Mouse (Mus musculus): Measurements from ENCODE around the gene Emb. TPM values are rescaled to one million over a fixed set of nuclear protein-coding genes. Genes with fewer than 3 reads are reported as not detected.
"Not testable (repeated sequence)": the region's sequence is repeated elsewhere in the genome, so short reads cannot be mapped to it uniquely, and the experiment has no call there.

Gene Emb
- polyA plus RNA-seq (2012; rRNA removed), result 73.4 and 109 TPM in 2 replicates

GRCm38 (mm10) chr13:117208236-117208635, at the start of gene Emb:
TSS of gene Emb (plus strand) at chr13:117208536.
- no peak for DNase-seq (ENCODE audit: low read depth)

GRCm38 (mm10) chr13:117163906-117164305, 44.4 kb upstream of the Emb start:
- DNase-seq (ENCODE audit: low read depth), result no peak

GRCm38 (mm10) chr13:117165071-117165470, 43.3 kb upstream of the Emb start:
- no peak for DNase-seq (ENCODE audit: low read depth)

GRCm38 (mm10) chr13:117180912-117181311, 27.4 kb upstream of the Emb start:
- DNase-seq (ENCODE audit: low read depth), result not testable (repeated sequence)

- DNase-seq (ENCODE audit: low read depth), result no peak
These were observed 25.0 kb upstream of the Emb start for GRCm38 (mm10) chr13:117183288-117183687.

- no peak for DNase-seq (ENCODE audit: low read depth)
These were observed 23.0 kb upstream of the Emb start for GRCm38 (mm10) chr13:117185329-117185728.

GRCm38 (mm10) chr13:117192161-117192560, 16.2 kb upstream of the Emb start:
- DNase-seq (ENCODE audit: low read depth), result no peak

- no peak for DNase-seq (ENCODE audit: low read depth)
These were observed 14.8 kb upstream of the Emb start for GRCm38 (mm10) chr13:117193422-117193983.

- no peak for DNase-seq (ENCODE audit: low read depth)
These were observed 12.5 kb upstream of the Emb start for GRCm38 (mm10) chr13:117195569-117196495.

- no peak for DNase-seq (ENCODE audit: low read depth)
These were observed 10.7 kb upstream of the Emb start for GRCm38 (mm10) chr13:117197666-117198065.

- no peak for DNase-seq (ENCODE audit: low read depth)
These were observed 9.8 kb upstream of the Emb start for GRCm38 (mm10) chr13:117198402-117199083.

- DNase-seq (ENCODE audit: low read depth), result no peak
These were observed 5.4 kb upstream of the Emb start for GRCm38 (mm10) chr13:117202755-117203471.

GRCm38 (mm10) chr13:117204685-117205084, 3.7 kb upstream of the Emb start:
- no peak for DNase-seq (ENCODE audit: low read depth)

- no peak for DNase-seq (ENCODE audit: low read depth)
These were observed 2.3 kb upstream of the Emb start for GRCm38 (mm10) chr13:117206066-117206465.

GRCm38 (mm10) chr13:117211386-117211875, 3.1 kb downstream of the Emb start:
- DNase-seq (ENCODE audit: low read depth), result no peak

GRCm38 (mm10) chr13:117215481-117215880, 7.1 kb downstream of the Emb start:
- DNase-seq (ENCODE audit: low read depth), result no peak

- no peak for DNase-seq (ENCODE audit: low read depth)
These were observed 7.8 kb downstream of the Emb start for GRCm38 (mm10) chr13:117216126-117216525.

- no peak for DNase-seq (ENCODE audit: low read depth)
These were observed 8.5 kb downstream of the Emb start for GRCm38 (mm10) chr13:117216752-117217363.

- no peak for DNase-seq (ENCODE audit: low read depth)
These were observed 9.3 kb downstream of the Emb start for GRCm38 (mm10) chr13:117217621-117218020.

GRCm38 (mm10) chr13:117218092-117218491, 9.8 kb downstream of the Emb start:
- no peak for DNase-seq (ENCODE audit: low read depth)

- no peak for DNase-seq (ENCODE audit: low read depth)
These were observed 11.7 kb downstream of the Emb start for GRCm38 (mm10) chr13:117219871-117220500.
